Mouse (Mus musculus) heart, embryonic 10.5 days (tissue): ENCODE measurements around the gene Sh3glb2. TPM values are rescaled to one million over a fixed set of nuclear protein-coding genes. Genes with fewer than 3 reads are reported as not detected.

Source experiments
- DNase-seq: peaks from one replicate; pipeline ENCODE4 v3.0.0-alpha.2; 2017; ENCODE audit warnings: low spot score
- H3K27ac ChIP-seq: fragments of 300-500 bp; sonication (generic); 2 replicates; pipeline ENCODE4 v1.5.1; 2016; ENCODE audit warnings: mild to moderate bottlenecking
- H3K27me3 ChIP-seq: fragments of 300-500 bp; sonication (generic); 2 replicates; pipeline ENCODE4 v1.6.1; 2016; ENCODE audit warnings: mild to moderate bottlenecking; ENCODE audit not compliant: poor library complexity, insufficient read depth, severe bottlenecking
- H3K36me3 ChIP-seq: fragments of 300-500 bp; sonication (generic); 2 replicates; pipeline ENCODE4 v1.6.1; 2016; ENCODE audit warnings: mild to moderate bottlenecking, moderate library complexity
- H3K4me1 ChIP-seq: fragments of 300-500 bp; sonication (generic); 2 replicates; pipeline ENCODE4 v1.6.1; 2016; ENCODE audit warnings: mild to moderate bottlenecking
- H3K4me3 ChIP-seq: fragments of 300-500 bp; sonication (generic); 2 replicates; pipeline ENCODE4 v1.5.1; 2016; ENCODE audit warnings: mild to moderate bottlenecking, moderate library complexity
- H3K9me3 ChIP-seq: fragments of 300-500 bp; sonication (generic); 2 replicates; pipeline ENCODE4 v1.6.1; 2016; ENCODE audit warnings: mild to moderate bottlenecking, moderate library complexity
- WGBS: fragments of 180-500 bp; shearing (Covaris S2); methylation state at CpG from one replicate; pipeline ENCODE4 v1.1.7; 2016; 5-methylcytosine and 5-hydroxymethylcytosine counted together
- polyA plus RNA-seq: library from polyadenylated mRNA; unstranded; fragments of >200 nt; fragmentation: Nextera tagmentation; extraction: Ambion mirVana; gene quantifications from 2 replicates; pipeline ENCODE4 v1.2.1, GENCODE M21; 2016

Sh3glb2 gene
- polyA plus RNA-seq, 1 experiment from 2014 or later: 101 TPM

DNA sequence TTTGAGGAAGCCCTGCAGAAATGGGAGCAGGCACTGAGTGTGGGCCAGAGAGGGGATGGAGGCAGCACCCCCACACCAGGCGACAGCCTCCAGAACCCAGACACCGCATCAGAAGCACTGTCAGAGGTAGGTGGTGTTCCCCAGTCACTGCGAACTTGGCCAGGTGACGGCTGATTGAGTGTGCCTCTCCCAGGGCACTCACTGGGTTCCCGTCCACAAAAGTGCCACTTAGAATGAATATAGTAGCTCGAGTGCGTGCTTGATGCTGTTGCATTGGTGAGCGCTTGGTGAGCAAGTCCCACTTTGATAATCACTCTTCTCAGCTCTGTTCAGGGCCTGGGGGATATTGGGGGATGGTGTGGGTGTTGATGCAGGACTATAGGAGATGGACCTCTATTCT is 12.4 kb upstream of the Sh3glb2 start:
- 94% methylated on average over 8 of the region's 8 CpGs for WGBS
- H3K4me1 ChIP-seq: 0 out of 2 replicates have a peak, but pooled peaks cover 3% of the 10 kb centered on the region
- H3K4me3 ChIP-seq: no peak overlapping the region
- H3K27me3 ChIP-seq: no peaks in the 10 kb centered on the region
- H3K27ac ChIP-seq: no peak overlapping the region
- peaks cover 98% of the 10 kb centered on the region for H3K36me3 ChIP-seq
- DNase-seq: no peak
- H3K9me3 ChIP-seq: no peaks in the 10 kb centered on the region

DNA sequence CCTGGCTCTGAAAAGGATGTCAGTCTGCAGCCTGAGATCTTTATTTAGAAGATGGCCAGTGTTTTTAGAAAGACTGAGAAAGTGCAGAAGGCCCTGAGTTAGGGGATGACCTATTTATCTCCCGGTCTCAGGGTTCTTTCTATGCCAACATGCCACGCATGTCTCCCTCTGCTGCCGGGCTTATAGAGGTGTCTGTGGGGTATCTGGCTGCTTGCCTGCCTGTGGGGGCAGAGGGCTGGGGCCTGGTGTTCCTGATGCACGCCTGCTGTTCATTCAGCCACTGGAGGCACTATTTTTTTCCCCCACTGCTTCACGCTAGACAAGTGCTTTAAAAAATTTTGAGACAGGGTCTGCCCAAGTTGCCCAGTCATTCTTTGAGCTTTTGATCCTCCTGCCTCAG is 7.1 kb upstream of the Sh3glb2 start:
- no peaks in the 10 kb centered on the region for H3K27me3 ChIP-seq
- H3K4me3 ChIP-seq: no peak overlapping the region
- H3K36me3 ChIP-seq: peaks cover 51% of the 10 kb centered on the region
- H3K4me1 ChIP-seq: peaks cover 21% of the 10 kb centered on the region
- no peak for DNase-seq
- no peaks in the 10 kb centered on the region for H3K9me3 ChIP-seq
- 66% methylated on average over 5 of the region's 5 CpGs for WGBS
- H3K27ac ChIP-seq: no peak overlapping the region; the same call in 1 of the 2 replicates

DNA sequence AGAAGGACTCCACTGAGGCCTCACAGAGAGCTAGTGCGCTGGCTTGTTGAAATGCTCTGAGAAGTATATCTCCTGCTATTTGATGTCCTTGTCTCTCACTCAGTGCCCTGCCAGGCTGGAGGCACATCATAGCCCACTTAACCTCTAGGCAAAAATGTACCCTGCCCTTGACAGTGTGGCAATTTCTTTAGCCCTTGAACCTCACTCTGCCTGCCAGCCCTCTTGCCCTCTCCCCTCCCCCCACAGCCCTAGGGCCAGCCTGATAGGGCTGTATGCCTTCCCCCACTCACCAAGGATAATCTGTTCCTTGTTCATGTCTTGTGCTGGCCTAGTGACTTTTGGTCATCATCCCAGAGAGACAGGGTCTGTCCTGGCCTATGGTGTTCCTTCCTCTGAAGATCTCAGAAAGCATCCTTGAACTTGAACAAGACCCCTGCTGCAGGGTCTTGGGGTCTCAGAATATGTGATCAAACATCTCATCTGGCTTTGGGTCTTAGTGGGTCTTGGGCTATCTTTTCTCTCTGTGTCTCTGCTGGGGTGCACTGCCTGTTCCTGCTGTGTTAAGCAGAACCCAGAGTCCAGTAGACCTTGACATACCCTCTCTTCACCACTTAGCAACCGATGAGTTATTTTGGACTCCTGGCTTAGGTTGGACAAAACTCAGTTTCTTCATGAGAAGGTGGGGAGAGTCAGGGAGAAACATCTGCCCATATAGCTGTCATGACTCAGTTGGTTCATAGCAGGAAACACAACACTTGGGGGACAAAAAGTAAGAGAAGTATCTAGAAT is 6.3 kb upstream of the Sh3glb2 start:
- WGBS: 77% methylated on average over 2 of the region's 2 CpGs
- Histone ChIP-seq H3K27me3 (no peaks in the 10 kb centered on the region), H3K4me1 (peaks cover 21% of the 10 kb centered on the region), H3K4me3 (peak overlapping the region; percentile 89), H3K9me3 (no peaks in the 10 kb centered on the region), H3K27ac (peak overlapping the region; percentile 93), H3K36me3 (peaks cover 43% of the 10 kb centered on the region)
- DNase-seq: no peak

DNA sequence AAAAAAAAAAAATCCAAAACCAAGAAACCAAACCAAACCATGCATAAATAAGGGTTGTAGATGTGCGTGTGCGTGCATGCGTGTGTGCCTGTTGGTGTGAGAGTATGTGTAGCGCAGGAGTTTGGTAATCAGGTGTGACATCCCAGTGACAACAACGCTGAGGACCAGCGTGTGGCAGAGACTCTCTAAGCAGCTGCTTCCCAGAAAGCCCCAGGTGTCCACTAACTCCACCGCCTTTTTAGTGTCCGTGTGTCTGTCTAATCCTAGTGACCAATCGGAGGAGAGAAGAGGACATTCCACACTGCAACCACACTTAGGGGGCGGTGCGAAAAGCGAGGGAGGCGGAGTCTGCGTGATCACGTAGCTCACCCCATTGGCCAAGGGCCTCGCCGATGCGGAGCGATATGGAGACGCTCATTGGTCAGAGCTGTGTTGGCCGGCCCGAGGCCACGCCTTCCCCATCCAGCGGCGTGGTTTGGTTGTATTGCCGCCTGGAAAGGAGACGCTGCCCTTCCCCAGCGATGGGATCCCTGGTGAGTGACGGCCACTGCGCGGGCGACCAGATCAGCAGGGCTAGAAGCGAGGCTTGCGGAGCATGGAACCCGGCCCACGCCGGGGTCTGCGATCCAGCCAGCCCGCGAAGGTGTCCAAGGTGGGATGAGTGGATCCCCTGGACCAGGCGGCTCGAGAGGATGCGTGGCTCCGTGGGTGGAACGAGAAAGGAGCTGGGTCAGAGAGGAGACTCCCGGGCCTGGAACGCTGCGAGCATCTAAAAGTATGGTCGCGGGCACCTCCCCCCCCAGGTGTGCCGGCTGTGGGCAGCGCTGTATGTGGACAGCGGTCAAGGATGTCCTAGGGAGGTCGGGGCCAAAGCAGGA is 4.9 kb upstream of the Sh3glb2 start, which contains the start of gene Miga2:
TSS of gene Miga2 (plus strand) at position 461 of the 878 bp plus-strand sequence.
- Histone ChIP-seq H3K36me3 (peaks cover 29% of the 10 kb centered on the region), H3K4me1 (peaks cover 21% of the 10 kb centered on the region), H3K27me3 (no peaks in the 10 kb centered on the region), H3K9me3 (no peaks in the 10 kb centered on the region), H3K4me3 (peak within 1 kb of the TSS; percentile 89), H3K27ac (peak within 1 kb of the TSS; percentile 93)
- DNase-seq: peak; percentile 100
- WGBS: under 1% methylated on average over 54 of the region's 54 CpGs

DNA sequence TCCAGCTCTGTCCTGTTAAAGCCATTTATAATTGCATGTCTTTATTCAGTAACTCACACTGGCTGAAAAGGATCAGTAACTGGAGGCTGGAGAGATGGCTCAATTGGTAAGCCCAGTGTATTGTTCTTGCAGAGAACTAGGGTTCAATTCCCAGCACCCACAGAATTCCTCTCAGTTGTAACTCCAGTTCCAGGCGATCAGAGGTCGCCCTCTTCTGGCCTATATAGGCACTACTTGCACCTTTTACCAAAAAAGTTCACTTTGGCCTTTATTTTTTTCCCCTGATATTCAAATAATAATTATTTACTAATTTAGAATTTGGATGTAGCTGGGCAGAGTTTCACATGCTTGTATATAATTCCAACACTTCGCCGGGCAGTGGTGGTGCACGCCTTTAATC is 3.7 kb upstream of the Sh3glb2 start:
- H3K4me3 ChIP-seq: no peak overlapping the region
- H3K27ac ChIP-seq: no peak overlapping the region
- H3K9me3 ChIP-seq: no peaks in the 10 kb centered on the region
- no peak for DNase-seq
- peaks cover 17% of the 10 kb centered on the region for H3K36me3 ChIP-seq
- H3K27me3 ChIP-seq: no peaks in the 10 kb centered on the region
- 72% methylated on average over 5 of the region's 5 CpGs for WGBS
- H3K4me1 ChIP-seq: peaks cover 32% of the 10 kb centered on the region

DNA sequence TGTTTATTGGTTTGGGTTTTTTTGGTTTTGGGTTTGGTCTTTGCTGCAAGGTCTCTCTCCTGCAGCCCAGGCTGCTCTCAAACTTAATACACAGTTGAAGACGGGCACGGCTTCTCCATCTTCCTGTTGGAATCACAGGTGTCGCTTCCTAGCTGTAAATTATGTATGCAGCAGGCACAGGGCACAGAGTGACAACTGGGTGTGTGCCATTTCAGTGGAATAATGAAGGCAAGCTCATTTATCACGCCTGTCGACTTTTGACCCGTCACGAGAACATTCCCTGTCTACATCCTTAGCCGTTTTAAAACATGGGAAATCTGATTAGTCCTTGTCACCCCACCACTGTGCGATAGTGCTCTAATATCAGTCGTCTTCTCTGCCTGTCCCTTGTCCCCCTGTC is 1.5 kb upstream of the Sh3glb2 start:
- peaks cover 45% of the 10 kb centered on the region for H3K4me1 ChIP-seq

DNA sequence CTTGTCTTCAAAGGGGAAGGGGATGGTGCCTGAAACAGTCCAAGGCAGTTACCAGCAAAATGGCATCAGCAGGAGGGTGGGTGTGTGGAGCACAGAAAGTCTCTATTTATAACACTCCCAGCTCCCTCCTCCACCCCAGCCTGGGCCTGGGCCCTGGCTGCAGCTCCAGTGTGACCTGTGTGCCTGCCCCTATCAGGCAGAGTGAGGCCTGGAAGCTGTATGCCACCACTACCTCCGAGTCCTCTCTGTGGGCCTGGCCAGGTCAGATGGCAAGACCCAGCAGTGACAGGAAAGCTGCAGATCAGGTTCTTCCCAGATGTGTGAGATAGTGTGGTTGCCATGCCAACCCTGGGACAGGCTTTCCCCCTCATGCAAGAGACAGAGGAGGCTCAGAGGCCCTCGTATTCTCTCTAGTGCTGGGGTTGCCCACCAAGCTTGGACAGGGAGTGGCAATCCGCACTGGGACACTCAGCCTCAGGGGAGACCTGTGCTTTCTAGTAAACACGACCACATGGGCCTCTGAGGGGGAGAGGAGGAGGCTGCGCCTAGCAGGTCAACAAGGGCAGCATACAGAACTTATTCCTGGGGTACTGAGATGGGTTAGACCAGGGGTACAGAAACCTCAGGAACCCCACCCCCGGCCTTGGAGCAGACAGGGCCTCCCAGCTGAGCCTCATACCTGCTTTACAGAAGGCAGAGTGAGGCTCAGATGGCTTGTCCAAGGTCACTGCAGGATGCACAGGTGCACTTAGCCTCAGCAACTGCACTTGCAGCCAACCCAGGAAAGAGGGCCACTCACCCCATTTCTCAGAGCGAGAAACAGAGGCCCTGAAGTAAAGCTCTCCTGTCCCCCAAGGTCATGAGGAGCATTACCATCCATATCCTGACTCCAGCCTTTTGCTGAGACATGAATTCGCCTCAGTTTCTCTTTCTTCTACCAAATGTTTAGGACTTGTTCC is 1.3 kb downstream of the Sh3glb2 start:
- 43% methylated on average over 8 of the region's 8 CpGs for WGBS
- H3K9me3 ChIP-seq: no peaks in the 10 kb centered on the region
- peak overlapping the region; percentile 86 for H3K4me3 ChIP-seq
- H3K27me3 ChIP-seq: no peaks in the 10 kb centered on the region
- peak; percentile 81 for DNase-seq
- peaks cover 25% of the 10 kb centered on the region for H3K36me3 ChIP-seq
- H3K4me1 ChIP-seq: peaks cover 42% of the 10 kb centered on the region
- peak overlapping the region; percentile 91 for H3K27ac ChIP-seq

More for the DNA sequence above, 1.5 kb upstream of the Sh3glb2 start:
- no peaks in the 10 kb centered on the region for H3K27me3 ChIP-seq
- H3K9me3 ChIP-seq: no peaks in the 10 kb centered on the region
- H3K4me3 ChIP-seq: no peak overlapping the region
- no peak overlapping the region for H3K27ac ChIP-seq
- no peaks in the 10 kb centered on the region for H3K36me3 ChIP-seq
- no peak for DNase-seq
- 81% methylated on average over 10 of the region's 10 CpGs for WGBS

DNA sequence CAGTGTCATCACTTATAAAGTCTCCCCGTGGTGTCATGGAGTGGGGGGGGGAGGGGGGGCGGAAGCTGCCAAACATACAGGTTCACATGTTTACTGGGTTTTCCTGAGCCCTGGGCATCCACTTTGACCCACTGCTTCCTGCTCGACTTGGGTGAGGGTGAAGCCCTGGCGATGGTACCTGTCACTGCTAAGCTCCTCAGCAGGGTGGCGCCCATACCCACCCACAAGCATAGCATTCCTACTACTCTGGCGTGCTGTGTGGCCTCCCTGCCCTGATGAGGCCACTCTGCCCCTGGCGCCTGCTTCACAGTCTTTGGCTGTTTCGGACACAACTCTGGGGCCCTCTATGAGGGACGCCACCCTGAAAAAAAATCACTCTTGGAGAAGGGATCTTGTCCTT is 2.2 kb downstream of the Sh3glb2 start:
- no peak for DNase-seq
- no peaks in the 10 kb centered on the region for H3K9me3 ChIP-seq
- H3K36me3 ChIP-seq: peaks cover 33% of the 10 kb centered on the region
- H3K27me3 ChIP-seq: no peaks in the 10 kb centered on the region
- peaks cover 42% of the 10 kb centered on the region for H3K4me1 ChIP-seq
- peak overlapping the region; percentile 86; the same call in 1 of the 2 replicates for H3K4me3 ChIP-seq
- H3K27ac ChIP-seq: peak overlapping the region; percentile 91
- WGBS: 65% methylated on average over 9 of the region's 9 CpGs

DNA sequence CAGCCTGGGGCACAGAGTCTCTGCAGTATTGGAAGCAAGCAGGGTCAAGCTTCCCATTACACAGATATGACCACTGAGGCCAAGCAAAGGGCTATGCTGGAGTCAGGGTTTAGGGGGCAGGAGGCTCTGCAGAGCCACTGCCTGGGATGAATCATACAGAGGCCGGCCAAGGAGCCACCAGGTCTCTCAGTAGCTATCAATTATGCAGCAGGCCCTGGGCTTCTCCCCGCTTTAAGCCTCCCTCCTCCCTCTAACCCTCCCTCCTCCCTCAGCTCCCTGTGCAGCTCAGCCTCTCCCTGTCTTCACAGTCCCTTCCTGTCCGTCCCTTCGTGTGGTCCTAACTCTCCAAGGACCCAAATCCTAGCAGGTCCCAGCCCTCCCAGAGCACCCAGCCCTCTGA is 2.9 kb downstream of the Sh3glb2 start:
- 45% methylated on average over 4 of the region's 4 CpGs for WGBS
- Histone ChIP-seq H3K4me1 (peaks cover 43% of the 10 kb centered on the region), H3K27ac (peak overlapping the region; percentile 91; the same call in 1 of the 2 replicates), H3K9me3 (no peaks in the 10 kb centered on the region), H3K27me3 (no peaks in the 10 kb centered on the region), H3K36me3 (peaks cover 33% of the 10 kb centered on the region), H3K4me3 (no peak overlapping the region)
- no peak for DNase-seq

DNA sequence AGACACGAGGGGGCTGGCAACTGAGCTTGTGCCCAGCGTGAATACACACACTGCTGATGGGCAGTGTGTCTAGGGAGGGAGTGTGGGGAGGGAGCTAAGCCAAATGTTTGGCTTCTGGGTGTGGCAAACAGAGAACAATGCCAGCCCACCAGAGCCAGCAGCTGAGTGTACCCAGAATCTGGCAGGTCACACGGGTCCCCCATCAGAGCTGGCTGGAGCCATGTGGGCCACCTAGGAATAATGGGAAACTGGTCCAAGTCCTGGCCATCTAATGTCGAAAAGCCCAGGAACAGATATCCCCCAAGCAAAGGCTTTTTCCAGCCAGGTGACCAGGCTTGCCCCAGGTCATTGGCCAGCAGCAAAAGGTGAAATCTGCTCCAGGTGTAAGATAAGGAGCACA is 3.3 kb downstream of the Sh3glb2 start:
- peaks cover 46% of the 10 kb centered on the region for H3K4me1 ChIP-seq
- H3K36me3 ChIP-seq: peaks cover 33% of the 10 kb centered on the region
- no peak for DNase-seq
- WGBS: 69% methylated on average over 4 of the region's 4 CpGs
- H3K27me3 ChIP-seq: no peaks in the 10 kb centered on the region
- no peak overlapping the region for H3K4me3 ChIP-seq
- H3K9me3 ChIP-seq: no peaks in the 10 kb centered on the region
- peak overlapping the region; percentile 91 for H3K27ac ChIP-seq

DNA sequence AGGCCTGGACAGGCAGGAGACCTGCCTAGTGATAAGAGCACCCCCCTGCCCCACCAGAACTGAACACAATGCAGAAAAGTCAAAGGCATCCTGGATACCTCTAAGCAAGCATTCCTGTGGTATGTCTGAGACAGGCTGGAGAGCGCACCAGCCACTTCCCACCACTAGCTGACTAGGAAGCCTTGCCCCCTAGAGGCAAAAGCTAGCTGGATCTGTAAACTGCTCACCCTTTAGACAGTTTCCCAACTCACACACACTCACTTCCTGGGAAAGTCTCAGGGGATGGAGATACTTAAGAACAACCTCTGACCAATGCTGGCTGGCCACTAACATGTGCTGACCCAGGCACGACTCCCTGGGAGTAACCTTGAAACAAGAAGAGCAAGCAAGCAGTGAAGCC is 8.0 kb downstream of the Sh3glb2 start:
- Histone ChIP-seq H3K9me3 (no peaks in the 10 kb centered on the region), H3K4me1 (peaks cover 20% of the 10 kb centered on the region), H3K4me3 (no peak overlapping the region), H3K27me3 (no peaks in the 10 kb centered on the region), H3K27ac (no peak overlapping the region), H3K36me3 (peaks cover 79% of the 10 kb centered on the region)
- 55% methylated on average over 2 of the region's 2 CpGs for WGBS
- DNase-seq: no peak

DNA sequence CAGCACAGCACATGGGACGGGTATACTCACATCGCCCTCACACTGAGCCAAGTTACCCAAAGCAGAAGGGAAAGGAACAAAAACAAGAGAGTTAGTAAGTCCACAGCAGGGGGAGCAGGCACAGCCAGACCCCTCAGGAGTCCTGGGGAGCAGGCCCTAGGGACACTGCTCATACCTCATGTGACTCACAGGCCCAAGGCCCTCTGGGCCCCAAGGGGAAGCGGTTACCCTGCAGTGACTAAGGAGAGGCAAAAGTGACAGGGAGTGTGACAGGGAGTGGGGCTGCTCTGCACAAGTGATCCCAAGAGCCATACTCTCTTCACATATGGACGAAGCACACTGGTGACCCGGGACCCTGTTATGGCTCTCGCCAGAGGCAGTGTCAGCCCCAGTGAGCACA is 9.9 kb downstream of the Sh3glb2 start:
- Histone ChIP-seq H3K27me3 (no peaks in the 10 kb centered on the region), H3K4me3 (no peak overlapping the region), H3K27ac (no peak overlapping the region), H3K36me3 (peaks cover 87% of the 10 kb centered on the region), H3K4me1 (0 out of 2 replicates have a peak, but pooled peaks cover 9% of the 10 kb centered on the region), H3K9me3 (no peaks in the 10 kb centered on the region)
- DNase-seq: no peak
- WGBS: 89% methylated on average over 6 of the region's 6 CpGs
